Mouse (Mus musculus) heart, embryonic 13.5 days (tissue): ENCODE data around the gene Nectin3. TPM values are rescaled to one million over a fixed set of nuclear protein-coding genes. Genes with fewer than 3 reads are reported as not detected.
"Not testable (repeated sequence)": the region's sequence is repeated elsewhere in the genome, so short reads cannot be mapped to it uniquely, and the experiment has no call there.

Source experiments
- ATAC-seq: fragments of 200-750 bp; cut with Nextera tagmentation; 2 replicates; pipeline ENCODE4 v1.8.0; 2017; ENCODE audit warnings: moderate TSS enrichment; ENCODE audit not compliant: insufficient number of reproducible peaks, low FRiP score, low TSS enrichment; ENCODE audit errors: extremely low read depth
- H3K27ac ChIP-seq: fragments of 300-500 bp; sonication (generic); replicated peaks from 2 replicates; pipeline ENCODE4 v1.5.1; 2015; ENCODE audit warnings: moderate library complexity, mild to moderate bottlenecking, inconsistent platforms
- H3K27me3 ChIP-seq: fragments of 300-500 bp; sonication (generic); replicated peaks from 2 replicates; pipeline ENCODE4 v1.6.1; 2015; ENCODE audit warnings: mild to moderate bottlenecking, inconsistent platforms
- H3K36me3 ChIP-seq: fragments of 300-500 bp; sonication (generic); 2 replicates; pipeline ENCODE4 v1.6.1; 2015; ENCODE audit warnings: mild to moderate bottlenecking, inconsistent platforms
- H3K4me1 ChIP-seq: fragments of 300-500 bp; sonication (generic); 2 replicates; pipeline ENCODE4 v1.6.1; 2015; ENCODE audit warnings: inconsistent platforms
- H3K4me2 ChIP-seq: fragments of 300-500 bp; sonication (generic); 2 replicates; pipeline ENCODE4 v1.6.1; 2015; ENCODE audit warnings: inconsistent platforms, mild to moderate bottlenecking, moderate library complexity
- H3K4me3 ChIP-seq: fragments of 300-500 bp; sonication (generic); 2 replicates; pipeline ENCODE4 v1.5.1; 2015; ENCODE audit warnings: moderate library complexity, mild to moderate bottlenecking, inconsistent platforms
- H3K9ac ChIP-seq: fragments of 300-500 bp; sonication (generic); 2 replicates; pipeline ENCODE4 v1.6.1; 2015; ENCODE audit warnings: inconsistent platforms, mild to moderate bottlenecking, moderate library complexity
- H3K9me3 ChIP-seq: fragments of 300-500 bp; sonication (generic); 2 replicates; pipeline ENCODE4 v1.6.1; 2016; ENCODE audit warnings: inconsistent platforms
- WGBS: fragments of 180-500 bp; shearing (Covaris S2); methylation state at CpG from one replicate; pipeline ENCODE4 v1.1.7; 2015; ENCODE audit warnings: mixed read lengths; 5-methylcytosine and 5-hydroxymethylcytosine counted together
- polyA plus RNA-seq: library from polyadenylated mRNA; unstranded; fragments of >200 nt; fragmentation: Nextera tagmentation; extraction: Ambion mirVana; gene quantifications from 2 replicates; pipeline ENCODE4 v1.2.1, GENCODE M21; 2015

Gene Nectin3
- polyA plus RNA-seq, 1 experiment from 2014 or later: 12.9 TPM

DNA sequence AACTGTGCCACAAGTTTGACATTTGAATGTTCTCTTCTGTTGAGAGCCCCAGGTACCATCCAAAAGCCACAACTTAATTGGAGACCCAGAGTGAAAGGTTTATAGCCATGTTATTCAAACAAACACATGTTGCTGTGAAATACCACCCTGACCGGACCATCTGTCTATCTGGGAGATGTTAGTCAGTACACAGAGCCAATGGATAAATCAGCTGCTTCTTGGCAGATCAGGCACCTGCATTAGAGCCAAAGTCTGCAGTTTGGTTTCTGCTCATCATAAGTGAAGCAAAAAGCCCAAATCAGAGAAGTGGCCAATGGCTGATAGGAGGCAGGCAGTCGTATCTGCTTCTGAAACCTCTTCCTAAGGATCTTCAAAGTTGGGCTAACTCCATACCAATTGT lies 140.7 kb downstream of the Nectin3 start:
- H3K4me2 ChIP-seq, H3K9ac ChIP-seq, H3K4me1 ChIP-seq, H3K27me3 ChIP-seq, H3K9me3 ChIP-seq, H3K36me3 ChIP-seq, H3K4me3 ChIP-seq, ATAC-seq, H3K27ac ChIP-seq: not testable (repeated sequence)
- 77% methylated on average over 2 of the region's 2 CpGs for WGBS

DNA sequence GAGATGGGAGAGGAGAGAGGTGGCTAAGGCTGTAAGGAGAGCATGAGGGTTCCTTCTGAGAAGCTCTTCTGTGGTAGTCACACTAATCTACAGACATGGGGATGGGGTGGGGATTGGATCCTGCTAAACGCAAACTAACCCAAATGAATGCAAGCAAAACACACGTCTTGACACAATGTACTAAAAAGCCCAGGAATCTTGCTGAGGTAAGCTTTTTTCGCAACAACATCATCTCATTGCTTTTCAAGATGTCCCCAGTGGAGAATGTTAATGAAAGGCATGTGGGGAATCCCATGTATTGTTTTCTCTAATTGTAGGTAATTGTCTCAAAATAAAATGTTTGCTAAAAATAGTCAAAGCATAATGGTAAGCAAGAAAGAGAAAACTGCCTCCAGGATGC lies 141.7 kb downstream of the Nectin3 start:
- Histone ChIP-seq H3K27ac (no peak overlapping the region), H3K4me1 (peaks cover 5% of the 10 kb centered on the region), H3K9ac (no peak overlapping the region), H3K36me3 (no peaks in the 10 kb centered on the region), H3K27me3 (no peaks in the 10 kb centered on the region), H3K9me3 (no peaks in the 10 kb centered on the region), H3K4me3 (no peak overlapping the region), H3K4me2 (no peak overlapping the region)
- no peak for ATAC-seq
- 56% methylated on average over 3 of the region's 3 CpGs for WGBS
